Mouse (Mus musculus): ENCODE measurements around the gene 1810037I17Rik. TPM values are rescaled to one million over a fixed set of nuclear protein-coding genes. Genes with fewer than 3 reads are reported as not detected.

Gene 1810037I17Rik
- total RNA-seq (2018; cell fraction: chromatin; rRNA removed) = 10 to 100 TPM in 6 of 26 experiments, 1 to 10 TPM in 20; 1.3 to 13.8 (median 5.6) TPM
- 10 to 100 TPM; 46.6 to 95.3 (median 66.8) TPM for total RNA-seq (2018; cell fraction: cytosol; rRNA removed)
- 10 to 100 TPM in 25 of 26 experiments, 1 to 10 TPM in 1; 9.3 to 62.6 (median 27.7) TPM for total RNA-seq (2018; cell fraction: nucleus; rRNA removed)
- polyA plus RNA-seq (2018) = 40.3 to 69.6 TPM (median 50.2 TPM) in 3 replicates

- peaks cover 22% of the 10 kb centered on the region for H3K79me2 ChIP-seq (ENCODE audit: inconsistent target)
- H3K4me3 ChIP-seq (ENCODE audit: inconsistent target) = peak within 1 kb of the TSS; percentile 83
- peak within 1 kb of the TSS; percentile 49 for H3K27ac ChIP-seq
- H3K36me3 ChIP-seq (ENCODE audit: inconsistent target) = no peaks in the 10 kb centered on the region
- WGBS (ENCODE audit: missing documents) = under 1% methylated on average over 47 of the region's 68 CpGs
These were observed at the start of gene 1810037I17Rik for GRCm38 (mm10) chr3:122924009-122924914. Gene 1810037I17Rik, plus strand, starts transcription at chr3:122924203.

- H3K4me3 ChIP-seq (ENCODE audit: inconsistent target) = no peak overlapping the region
- no peaks in the 10 kb centered on the region for H3K79me2 ChIP-seq (ENCODE audit: inconsistent target)
- H3K27ac ChIP-seq = no peak overlapping the region
- no peaks in the 10 kb centered on the region for H3K36me3 ChIP-seq (ENCODE audit: inconsistent target)
- WGBS (ENCODE audit: missing documents) = 79% methylated on average over 2 of the region's 2 CpGs
These were observed 47.1 kb upstream of the 1810037I17Rik start for GRCm38 (mm10) chr3:122876870-122877269.

GRCm38 (mm10) chr3:122877543-122877942, 46.5 kb upstream of the 1810037I17Rik start:
- WGBS (ENCODE audit: missing documents) = 89% methylated on average over 3 of the region's 3 CpGs
- H3K36me3 ChIP-seq (ENCODE audit: inconsistent target) = no peaks in the 10 kb centered on the region
- H3K4me3 ChIP-seq (ENCODE audit: inconsistent target) = no peak overlapping the region
- no peaks in the 10 kb centered on the region for H3K79me2 ChIP-seq (ENCODE audit: inconsistent target)
- no peak overlapping the region for H3K27ac ChIP-seq

- WGBS (ENCODE audit: missing documents) = 92% methylated on average over 8 of the region's 8 CpGs
- H3K4me3 ChIP-seq (ENCODE audit: inconsistent target) = no peak overlapping the region
- H3K27ac ChIP-seq = no peak overlapping the region
- H3K36me3 ChIP-seq (ENCODE audit: inconsistent target) = no peaks in the 10 kb centered on the region
- H3K79me2 ChIP-seq (ENCODE audit: inconsistent target) = no peaks in the 10 kb centered on the region
These were observed 45.2 kb upstream of the 1810037I17Rik start for GRCm38 (mm10) chr3:122878705-122879315.

- H3K4me3 ChIP-seq (ENCODE audit: inconsistent target) = no peak overlapping the region
- no peak overlapping the region for H3K27ac ChIP-seq
- no peaks in the 10 kb centered on the region for H3K79me2 ChIP-seq (ENCODE audit: inconsistent target)
- no peaks in the 10 kb centered on the region for H3K36me3 ChIP-seq (ENCODE audit: inconsistent target)
- 90% methylated on average over 4 of the region's 4 CpGs for WGBS (ENCODE audit: missing documents)
These were observed 36.3 kb upstream of the 1810037I17Rik start for GRCm38 (mm10) chr3:122887505-122888301.

- Histone ChIP-seq H3K4me3 (ENCODE audit: inconsistent target) (no peak overlapping the region), H3K36me3 (ENCODE audit: inconsistent target) (no peaks in the 10 kb centered on the region), H3K27ac (no peak overlapping the region), H3K79me2 (ENCODE audit: inconsistent target) (no peaks in the 10 kb centered on the region)
- WGBS (ENCODE audit: missing documents) = 38% methylated on average over 5 of the region's 5 CpGs
These were observed 35.6 kb upstream of the 1810037I17Rik start for GRCm38 (mm10) chr3:122888371-122888819.

GRCm38 (mm10) chr3:122894772-122895171, 29.2 kb upstream of the 1810037I17Rik start, which contains the start of gene Fabp2:
Gene Fabp2, plus strand, starts transcription at chr3:122895072.
- WGBS (ENCODE audit: missing documents) = 97% methylated on average over 3 of the region's 3 CpGs
- Histone ChIP-seq H3K79me2 (ENCODE audit: inconsistent target) (no peaks in the 10 kb centered on the region), H3K4me3 (ENCODE audit: inconsistent target) (no peak within 1 kb of the TSS), H3K36me3 (ENCODE audit: inconsistent target) (no peaks in the 10 kb centered on the region), H3K27ac (no peak within 1 kb of the TSS)

- no peaks in the 10 kb centered on the region for H3K79me2 ChIP-seq (ENCODE audit: inconsistent target)
- no peak overlapping the region for H3K27ac ChIP-seq
- WGBS (ENCODE audit: missing documents) = 90% methylated on average over 11 of the region's 11 CpGs
- H3K36me3 ChIP-seq (ENCODE audit: inconsistent target) = no peaks in the 10 kb centered on the region
- H3K4me3 ChIP-seq (ENCODE audit: inconsistent target) = no peak overlapping the region
These were observed 28.7 kb upstream of the 1810037I17Rik start for GRCm38 (mm10) chr3:122895189-122895731.

- WGBS (ENCODE audit: missing documents) = 72% methylated on average over 6 of the region's 6 CpGs
- Histone ChIP-seq H3K79me2 (ENCODE audit: inconsistent target) (no peaks in the 10 kb centered on the region), H3K27ac (no peak overlapping the region), H3K4me3 (ENCODE audit: inconsistent target) (no peak overlapping the region), H3K36me3 (ENCODE audit: inconsistent target) (no peaks in the 10 kb centered on the region)
These were observed 25.7 kb upstream of the 1810037I17Rik start for GRCm38 (mm10) chr3:122898254-122898653.

- Histone ChIP-seq H3K4me3 (ENCODE audit: inconsistent target) (no peak overlapping the region), H3K36me3 (ENCODE audit: inconsistent target) (no peaks in the 10 kb centered on the region), H3K27ac (no peak overlapping the region), H3K79me2 (ENCODE audit: inconsistent target) (no peaks in the 10 kb centered on the region)
- WGBS (ENCODE audit: missing documents) = 48% methylated on average over 12 of the region's 12 CpGs
These were observed 20.1 kb upstream of the 1810037I17Rik start for GRCm38 (mm10) chr3:122903746-122904433.

GRCm38 (mm10) chr3:122907841-122908240, 16.2 kb upstream of the 1810037I17Rik start:
- H3K27ac ChIP-seq = no peak overlapping the region
- no peaks in the 10 kb centered on the region for H3K79me2 ChIP-seq (ENCODE audit: inconsistent target)
- H3K36me3 ChIP-seq (ENCODE audit: inconsistent target) = no peaks in the 10 kb centered on the region
- H3K4me3 ChIP-seq (ENCODE audit: inconsistent target) = no peak overlapping the region
- 95% methylated on average over 2 of the region's 2 CpGs for WGBS (ENCODE audit: missing documents)

- 36% methylated on average over 4 of the region's 5 CpGs for WGBS (ENCODE audit: missing documents)
- Histone ChIP-seq H3K36me3 (ENCODE audit: inconsistent target) (no peaks in the 10 kb centered on the region), H3K4me3 (ENCODE audit: inconsistent target) (no peak overlapping the region), H3K79me2 (ENCODE audit: inconsistent target) (no peaks in the 10 kb centered on the region), H3K27ac (no peak overlapping the region)
These were observed 8.5 kb upstream of the 1810037I17Rik start for GRCm38 (mm10) chr3:122915493-122915892.

GRCm38 (mm10) chr3:122916191-122916680, 7.8 kb upstream of the 1810037I17Rik start:
- WGBS (ENCODE audit: missing documents) = 90% methylated on average over 6 of the region's 6 CpGs

More at GRCm38 (mm10) chr3:122916191-122916680, 7.8 kb upstream of the 1810037I17Rik start:
- no peaks in the 10 kb centered on the region for H3K79me2 ChIP-seq (ENCODE audit: inconsistent target)
- H3K4me3 ChIP-seq (ENCODE audit: inconsistent target) = no peak overlapping the region
- H3K36me3 ChIP-seq (ENCODE audit: inconsistent target) = no peaks in the 10 kb centered on the region
- H3K27ac ChIP-seq = no peak overlapping the region
